8 mouse cellular contexts compared by ENCODE assay signal in the genomic region with DNA sequence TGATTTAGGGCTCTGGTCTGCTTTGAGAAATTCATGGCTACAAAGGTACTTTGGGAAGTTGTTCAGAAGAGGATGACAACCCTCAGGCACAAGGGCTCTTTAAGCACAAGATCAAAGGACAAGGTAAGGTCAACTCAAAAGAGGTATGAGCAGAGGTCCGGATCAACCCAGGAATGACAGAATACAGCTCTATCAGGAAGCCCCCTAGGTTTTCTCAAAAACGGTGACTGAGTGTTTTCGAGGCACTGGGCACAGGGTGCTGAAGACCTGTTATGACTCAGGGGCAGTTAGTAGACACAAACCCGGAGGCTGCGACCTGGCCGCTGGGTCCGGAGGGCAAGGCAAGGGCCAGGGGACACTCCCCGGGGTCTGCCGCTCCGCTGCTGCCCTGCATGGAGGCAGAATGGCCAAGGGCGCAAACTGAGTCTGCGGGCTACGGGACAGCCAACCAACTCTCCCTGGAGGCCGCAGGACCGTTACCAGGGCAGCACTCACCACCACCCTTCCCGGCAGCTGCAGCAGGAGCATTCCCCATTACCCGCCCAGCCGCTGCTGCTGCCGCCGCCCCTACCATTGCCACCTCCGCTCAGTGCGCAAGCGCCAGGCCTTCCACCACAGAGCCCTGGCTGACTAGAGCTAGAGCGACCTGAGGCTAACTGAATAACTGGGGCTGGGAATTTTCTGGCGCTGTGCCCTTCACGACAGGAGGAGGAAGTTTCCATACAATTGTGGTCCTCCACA. TPM values are rescaled to one million over a fixed set of nuclear protein-coding genes. Genes with fewer than 3 reads are reported as not detected.
DNase-seq lines count a peak whose midpoint lies in the region; ATAC-seq and TF ChIP-seq lines count a peak whose summit lies in the region.

No protein-coding gene starts in this region.

- no peak for TF ChIP-seq CTCF in left cerebral cortex, adult 2 months (IDR thresholded peaks at IDR 0.05)

- ATAC-seq in hindbrain, embryonic 16.5 days: peak; percentile 98

- intact Hi-C loops in left cerebral cortex, adult 2 months (cut with DNase I): no loop called here

- DNase-seq in adrenal gland, adult 2 months: peak; percentile 91
- peak; percentile 91 for DNase-seq in embryo, embryonic 10 days (ENCODE audit: low spot score)
- peak; percentile 31 to 48 for DNase-seq in gastrocnemius, adult 8-10 months (ENCODE audit: low spot score in 2 of 2)
- DNase-seq in left cerebral cortex, adult 2 months (ENCODE audit: extremely low spot score in 1 of 2, low spot score in 2 of 2): peak; percentile 70 to 77
- peak; percentile 84 for DNase-seq in lung, postnatal 36 days
- DNase-seq in right cerebral cortex, postnatal 14 days: peak; percentile 82
- DNase-seq in urinary bladder, postnatal 36 days (ENCODE audit: low spot score in 2 of 2): peak; percentile 35 to 75

- peak overlapping the region; percentile 80 for H3K9ac ChIP-seq in hindbrain, embryonic 16.5 days (ENCODE audit: low read depth, low read length)

- H3K4me3 ChIP-seq in hindbrain, embryonic 16.5 days (ENCODE audit: low read length): peak overlapping the region; percentile 56
- peak overlapping the region; percentile 83 for H3K4me3 ChIP-seq in left cerebral cortex, adult 2 months

- 3% methylated on average over 26 of the region's 26 CpGs for WGBS in hindbrain, embryonic 16.5 days

- peak overlapping the region; percentile 57 for H3K27ac ChIP-seq in hindbrain, embryonic 16.5 days (ENCODE audit: low read depth, low read length)
- H3K27ac ChIP-seq in left cerebral cortex, adult 2 months: peak overlapping the region; percentile 83

- peaks cover 5% of the 10 kb centered on the region; the same call in 1 of the 2 replicates for H3K4me1 ChIP-seq in hindbrain, embryonic 16.5 days (ENCODE audit: control insufficient read depth, insufficient read depth, low read depth, low read length)

- H3K27me3 ChIP-seq in hindbrain, embryonic 16.5 days (replicated peaks; ENCODE audit: control insufficient read depth, insufficient read depth, low read length): no peaks in the 10 kb centered on the region

- peak overlapping the region; percentile 82 for H3K4me2 ChIP-seq in hindbrain, embryonic 16.5 days (ENCODE audit: low read length)

- H3K9me3 ChIP-seq in hindbrain, embryonic 16.5 days (ENCODE audit: control insufficient read depth, low read length): no peaks in the 10 kb centered on the region

- H3K36me3 ChIP-seq in hindbrain, embryonic 16.5 days (ENCODE audit: control insufficient read depth, insufficient read depth, low read length): peaks cover 2% of the 10 kb centered on the region; the same call in 1 of the 2 replicates

RNA-seq across cellular contexts. Expression of a gene that starts 13.2 kb away (rescaled TPM):
- 10 to 100 TPM; 17.5 to 20.5 TPM for total RNA-seq in adrenal gland, adult 2 months (2021)
- polyA plus RNA-seq in adrenal gland, adult 2 months (2012; rRNA removed): 7.3 and 8.3 TPM in 2 replicates
- 1 to 10 TPM; 7.3 to 8.4 (median 7.9) TPM for total RNA-seq in gastrocnemius, adult 8-10 months (2022)
- polyA plus RNA-seq in hindbrain, embryonic 16.5 days (2015; fragmentation: Nextera tagmentation; extraction: Ambion mirVana): 20.1 and 23.5 TPM in 2 replicates
- total RNA-seq in left cerebral cortex, adult 2 months (2021): 10 to 100 TPM; 11.9 to 14.6 TPM

RNA-seq across cellular contexts. Expression of a gene that starts 13.4 kb away (rescaled TPM):
- 10 to 100 TPM; 64.1 to 73.2 TPM for total RNA-seq in adrenal gland, adult 2 months (2021)
- 18.3 and 21.1 TPM in 2 replicates for polyA plus RNA-seq in adrenal gland, adult 2 months (2012; rRNA removed)
- total RNA-seq in gastrocnemius, adult 8-10 months (2022): 10 to 100 TPM; 35.9 to 41.6 (median 37.0) TPM
- 96.8 and 104 TPM in 2 replicates for polyA plus RNA-seq in hindbrain, embryonic 16.5 days (2015; fragmentation: Nextera tagmentation; extraction: Ambion mirVana)
- total RNA-seq in left cerebral cortex, adult 2 months (2021): 10 to 100 TPM; 61.2 to 67.2 TPM

RNA-seq across cellular contexts. Expression of a gene that starts 32.9 kb away (rescaled TPM):
- not detected for total RNA-seq in adrenal gland, adult 2 months (2021)
- polyA plus RNA-seq in adrenal gland, adult 2 months (2012; rRNA removed): not detected in 2 replicates
- total RNA-seq in gastrocnemius, adult 8-10 months (2022): not detected
- 0.18 and 0.25 TPM in 2 replicates for polyA plus RNA-seq in hindbrain, embryonic 16.5 days (2015; fragmentation: Nextera tagmentation; extraction: Ambion mirVana)
- not detected for total RNA-seq in left cerebral cortex, adult 2 months (2021)

RNA-seq across cellular contexts. Expression of a gene that starts 46.8 kb away (rescaled TPM):
- total RNA-seq in adrenal gland, adult 2 months (2021): 10 to 100 TPM in 1 of 2 experiments, 1 to 10 TPM in 1; 2.8 to 34.5 TPM
- polyA plus RNA-seq in adrenal gland, adult 2 months (2012; rRNA removed): 3.4 and 12.0 TPM in 2 replicates
- 1 to 10 TPM in 1 of 4 experiments, not detected in 3; 3.5 TPM for total RNA-seq in gastrocnemius, adult 8-10 months (2022)
- polyA plus RNA-seq in hindbrain, embryonic 16.5 days (2015; fragmentation: Nextera tagmentation; extraction: Ambion mirVana): not detected in 2 replicates
- not detected for total RNA-seq in left cerebral cortex, adult 2 months (2021)

Comparison
In these comparisons a context has a peak if more than half of its experiments do, and no peak if none do; other contexts are left out.
1. Peak in every context shown above with its lines: DNase-seq, ATAC-seq, H3K4me3 ChIP-seq and H3K27ac ChIP-seq.
2. DNase-seq: peak in every context shown above with its lines; median percentile 91 in adrenal gland, adult 2 months; 91 in embryo, embryonic 10 days; 84 in lung, postnatal 36 days; 82 in right cerebral cortex, postnatal 14 days; 74 in left cerebral cortex, adult 2 months; 55 in urinary bladder, postnatal 36 days; 40 in gastrocnemius, adult 8-10 months.